Mouse (Mus musculus) neural tube, embryonic 13.5 days (tissue): Measurements from ENCODE around the gene Lrrc45. TPM values are rescaled to one million over a fixed set of nuclear protein-coding genes. Genes with fewer than 3 reads are reported as not detected.
"Not testable (repeated sequence)": the region's sequence is repeated elsewhere in the genome, so short reads cannot be mapped to it uniquely, and the experiment has no call there.

Experiments used
- ATAC-seq: fragments of 200-750 bp; cut with Nextera tagmentation; 2 replicates; pipeline ENCODE4 v1.8.0; 2017; ENCODE audit warnings: low read depth, mild to moderate bottlenecking, moderate TSS enrichment, moderate library complexity
- H3K27ac ChIP-seq: fragments of 300-500 bp; sonication (generic); replicated peaks from 2 replicates; pipeline ENCODE4 v1.5.1; 2015; ENCODE audit warnings: moderate library complexity, mild to moderate bottlenecking, inconsistent platforms
- H3K27me3 ChIP-seq: fragments of 300-500 bp; sonication (generic); 2 replicates; pipeline ENCODE4 v1.6.1; 2015; ENCODE audit warnings: mild to moderate bottlenecking, inconsistent platforms
- H3K36me3 ChIP-seq: fragments of 300-500 bp; sonication (generic); 2 replicates; pipeline ENCODE4 v1.6.1; 2015; ENCODE audit warnings: mild to moderate bottlenecking, inconsistent platforms
- H3K4me1 ChIP-seq: fragments of 300-500 bp; sonication (generic); replicated peaks from 2 replicates; pipeline ENCODE4 v1.6.1; 2015; ENCODE audit warnings: inconsistent platforms
- H3K4me2 ChIP-seq: fragments of 300-500 bp; sonication (generic); 2 replicates; pipeline ENCODE4 v1.6.1; 2015; ENCODE audit warnings: inconsistent platforms, mild to moderate bottlenecking, moderate library complexity
- H3K4me3 ChIP-seq: fragments of 300-500 bp; sonication (generic); 2 replicates; pipeline ENCODE4 v1.5.1; 2015; ENCODE audit warnings: mild to moderate bottlenecking, inconsistent platforms
- H3K9ac ChIP-seq: fragments of 300-500 bp; sonication (generic); 2 replicates; pipeline ENCODE4 v1.6.1; 2015; ENCODE audit warnings: moderate library complexity, mild to moderate bottlenecking, inconsistent platforms
- H3K9me3 ChIP-seq: fragments of 300-500 bp; sonication (generic); 2 replicates; pipeline ENCODE4 v1.6.1; 2016; ENCODE audit warnings: inconsistent platforms
- WGBS: fragments of 180-500 bp; shearing (Covaris S2); methylation state at CpG from one replicate; pipeline ENCODE4 v1.1.7; 2015; 5-methylcytosine and 5-hydroxymethylcytosine counted together
- polyA plus RNA-seq: library from polyadenylated mRNA; unstranded; fragments of >200 nt; fragmentation: Nextera tagmentation; extraction: Ambion mirVana; gene quantifications from 2 replicates; pipeline ENCODE4 v1.2.1, GENCODE M21; 2015

The Lrrc45 gene
- polyA plus RNA-seq, 1 experiment from 2014 or later, result 66.0 TPM

- WGBS, result under 1% methylated on average over 83 of the region's 90 CpGs
- peak within 1 kb of the TSS; percentile 66 for H3K4me3 ChIP-seq
- peak within 1 kb of the TSS; percentile 96 for H3K4me2 ChIP-seq
- H3K9ac ChIP-seq, result peak within 1 kb of the TSS; percentile 93
- peak within 1 kb of the TSS; percentile 73 for H3K27ac ChIP-seq
- H3K27me3 ChIP-seq, result peaks cover 12% of the 10 kb centered on the region
- peak; percentile 88 for ATAC-seq
- peaks cover 27% of the 10 kb centered on the region for H3K4me1 ChIP-seq
- H3K36me3 ChIP-seq, result peaks cover 48% of the 10 kb centered on the region
- no peaks in the 10 kb centered on the region for H3K9me3 ChIP-seq
These were observed 7.7 kb downstream of the Lrrc45 start, which contains the start of gene Rac3 for GRCm38 (mm10) chr11:120721124-120722066. Gene Rac3 (plus strand): TSS chr11:120721470.

- H3K27me3 ChIP-seq, result peaks cover 12% of the 10 kb centered on the region
- no peaks in the 10 kb centered on the region for H3K9me3 ChIP-seq
- WGBS, result 19% methylated on average over 21 of the region's 21 CpGs
- H3K4me2 ChIP-seq, result peak overlapping the region; percentile 96
- peaks cover 33% of the 10 kb centered on the region for H3K4me1 ChIP-seq
- no peak overlapping the region for H3K27ac ChIP-seq
- peak overlapping the region; percentile 66 for H3K4me3 ChIP-seq
- H3K9ac ChIP-seq, result peak overlapping the region; percentile 93
- no peak; the same call in none of the 2 replicates for ATAC-seq
- peaks cover 41% of the 10 kb centered on the region for H3K36me3 ChIP-seq
These were observed 8.4 kb downstream of the Lrrc45 start for GRCm38 (mm10) chr11:120722067-120722630.

- no peaks in the 10 kb centered on the region for H3K9me3 ChIP-seq
- peak overlapping the region; percentile 93 for H3K9ac ChIP-seq
- peaks cover 33% of the 10 kb centered on the region for H3K36me3 ChIP-seq
- peak overlapping the region; percentile 66 for H3K4me3 ChIP-seq
- peaks cover 33% of the 10 kb centered on the region for H3K4me1 ChIP-seq
- H3K27ac ChIP-seq, result no peak overlapping the region
- WGBS, result 88% methylated on average over 11 of the region's 11 CpGs
- no peak for ATAC-seq
- H3K4me2 ChIP-seq, result peak overlapping the region; percentile 96
- H3K27me3 ChIP-seq, result peaks cover 12% of the 10 kb centered on the region
These were observed 9.1 kb downstream of the Lrrc45 start for GRCm38 (mm10) chr11:120722761-120723382.

- Histone ChIP-seq H3K36me3 (peaks cover 27% of the 10 kb centered on the region), H3K9ac (0 out of 2 replicates have a peak overlapping the region, but pooled peaks have one; percentile 26), H3K4me3 (no peak overlapping the region), H3K27ac (no peak overlapping the region), H3K27me3 (peaks cover 12% of the 10 kb centered on the region), H3K4me1 (peaks cover 33% of the 10 kb centered on the region), H3K9me3 (no peaks in the 10 kb centered on the region), H3K4me2 (no peak overlapping the region)
- ATAC-seq, result no peak
- 87% methylated on average over 7 of the region's 7 CpGs for WGBS
These were observed 9.8 kb downstream of the Lrrc45 start for GRCm38 (mm10) chr11:120723509-120723908.

- peaks cover 18% of the 10 kb centered on the region for H3K27me3 ChIP-seq
- peak; percentile 24; the same call in 1 of the 2 replicates for ATAC-seq
- WGBS, result 16% methylated on average over 36 of the region's 36 CpGs
- H3K4me1 ChIP-seq, result peaks cover 28% of the 10 kb centered on the region
- no peak overlapping the region for H3K27ac ChIP-seq
- peak overlapping the region; percentile 81 for H3K4me2 ChIP-seq
- H3K9ac ChIP-seq, result peak overlapping the region; percentile 77
- H3K4me3 ChIP-seq, result peak overlapping the region; percentile 55
- no peaks in the 10 kb centered on the region for H3K9me3 ChIP-seq
- H3K36me3 ChIP-seq, result peaks cover 11% of the 10 kb centered on the region; the same call in 1 of the 2 replicates
These were observed 12.8 kb downstream of the Lrrc45 start for GRCm38 (mm10) chr11:120726243-120727168.

- under 1% methylated on average over 14 of the region's 14 CpGs for WGBS
- Histone ChIP-seq H3K27ac (no peak within 1 kb of the TSS), H3K9me3 (no peaks in the 10 kb centered on the region), H3K4me1 (peaks cover 22% of the 10 kb centered on the region), H3K36me3 (peaks cover 11% of the 10 kb centered on the region; the same call in 1 of the 2 replicates), H3K9ac (peak within 1 kb of the TSS; percentile 77), H3K27me3 (peaks cover 17% of the 10 kb centered on the region), H3K4me3 (peak within 1 kb of the TSS; percentile 55), H3K4me2 (peak within 1 kb of the TSS; percentile 81)
- peak; percentile 85 for ATAC-seq
These were observed 13.4 kb downstream of the Lrrc45 start, which contains the start of gene Dcxr for GRCm38 (mm10) chr11:120727169-120727527. Gene Dcxr (minus strand): TSS chr11:120727281.

- 59% methylated on average over 12 of the region's 12 CpGs for WGBS
- Histone ChIP-seq H3K27ac (no peak overlapping the region), H3K4me2 (peak overlapping the region; percentile 81), H3K4me3 (no peak overlapping the region), H3K27me3 (peaks cover 13% of the 10 kb centered on the region), H3K4me1 (peaks cover 18% of the 10 kb centered on the region), H3K9ac (no peak overlapping the region), H3K36me3 (peaks cover 11% of the 10 kb centered on the region; the same call in 1 of the 2 replicates), H3K9me3 (no peaks in the 10 kb centered on the region)
- no peak for ATAC-seq
These were observed 13.8 kb downstream of the Lrrc45 start for GRCm38 (mm10) chr11:120727564-120727963.

- no peak overlapping the region for H3K4me2 ChIP-seq
- WGBS, result 68% methylated on average over 11 of the region's 11 CpGs
- ATAC-seq, result no peak
- no peak overlapping the region for H3K4me3 ChIP-seq
- peaks cover 14% of the 10 kb centered on the region for H3K4me1 ChIP-seq
- peaks cover 10% of the 10 kb centered on the region for H3K27me3 ChIP-seq
- no peaks in the 10 kb centered on the region for H3K9me3 ChIP-seq
- peaks cover 6% of the 10 kb centered on the region; the same call in 1 of the 2 replicates for H3K36me3 ChIP-seq
- H3K27ac ChIP-seq, result no peak overlapping the region
- H3K9ac ChIP-seq, result no peak overlapping the region
These were observed 15.0 kb downstream of the Lrrc45 start for GRCm38 (mm10) chr11:120728530-120729240.

GRCm38 (mm10) chr11:120729432-120730050 is 15.8 kb downstream of the Lrrc45 start:
- ATAC-seq, H3K4me3 ChIP-seq, H3K27me3 ChIP-seq, H3K9ac ChIP-seq, H3K36me3 ChIP-seq, H3K27ac ChIP-seq, H3K9me3 ChIP-seq: not testable (repeated sequence)
- Histone ChIP-seq H3K4me1 (peaks cover 14% of the 10 kb centered on the region), H3K4me2 (peak overlapping the region; percentile 35)
- WGBS, result 3% methylated on average over 18 of the region's 21 CpGs

- H3K36me3 ChIP-seq, result no peaks in the 10 kb centered on the region
- no peak for ATAC-seq
- H3K4me3 ChIP-seq, result no peak overlapping the region
- no peaks in the 10 kb centered on the region for H3K9me3 ChIP-seq
- H3K4me1 ChIP-seq, result peaks cover 14% of the 10 kb centered on the region
- no peak overlapping the region for H3K27ac ChIP-seq
- 88% methylated on average over 10 of the region's 10 CpGs for WGBS
- peaks cover 7% of the 10 kb centered on the region for H3K27me3 ChIP-seq
- H3K4me2 ChIP-seq, result no peak overlapping the region
- no peak overlapping the region for H3K9ac ChIP-seq
These were observed 16.7 kb downstream of the Lrrc45 start for GRCm38 (mm10) chr11:120730331-120730870.
